Mouse (Mus musculus) midbrain, embryonic 11.5 days (tissue): Measurements from ENCODE around the gene Mst1r. TPM values are rescaled to one million over a fixed set of nuclear protein-coding genes. Genes with fewer than 3 reads are reported as not detected.

Source experiments
- ATAC-seq: fragments of 200-750 bp; cut with Nextera tagmentation; 2 replicates; pipeline ENCODE4 v1.8.0; 2017; ENCODE audit warnings: moderate TSS enrichment, moderate library complexity; ENCODE audit not compliant: low FRiP score
- DNase-seq: peaks from one replicate; pipeline ENCODE4 v3.0.0; 2015; ENCODE audit warnings: low spot score; ENCODE audit errors: missing footprints
- H3K27ac ChIP-seq: fragments of 300-500 bp; sonication (generic); 2 replicates; pipeline ENCODE4 v1.5.1; 2014; ENCODE audit warnings: low read depth, low read length
- H3K27me3 ChIP-seq: fragments of 300-500 bp; sonication (generic); 2 replicates; pipeline ENCODE4 v1.6.1; 2014; ENCODE audit warnings: mild to moderate bottlenecking, low read length, moderate library complexity, mixed read lengths; ENCODE audit not compliant: control insufficient read depth, insufficient read depth
- H3K36me3 ChIP-seq: fragments of 300-500 bp; sonication (generic); 2 replicates; pipeline ENCODE4 v1.6.1; 2014; ENCODE audit warnings: mild to moderate bottlenecking, low read length, moderate library complexity, mixed read lengths; ENCODE audit not compliant: control insufficient read depth, insufficient read depth
- H3K4me1 ChIP-seq: fragments of 300-500 bp; sonication (generic); 2 replicates; pipeline ENCODE4 v1.6.1; 2014; ENCODE audit warnings: low read length; ENCODE audit not compliant: control insufficient read depth, insufficient read depth
- H3K4me2 ChIP-seq: fragments of 300-500 bp; sonication (generic); 2 replicates; pipeline ENCODE4 v1.6.1; 2014; ENCODE audit warnings: mild to moderate bottlenecking, moderate library complexity
- H3K4me3 ChIP-seq: fragments of 300-500 bp; sonication (generic); 2 replicates; pipeline ENCODE4 v1.5.1; 2014; ENCODE audit warnings: low read depth, low read length
- H3K9ac ChIP-seq: fragments of 300-500 bp; sonication (generic); 2 replicates; pipeline ENCODE4 v1.6.1; 2014; ENCODE audit warnings: low read length
- H3K9me3 ChIP-seq: fragments of 300-500 bp; sonication (generic); 2 replicates; pipeline ENCODE4 v1.6.1; 2016; ENCODE audit warnings: low read length; ENCODE audit not compliant: control insufficient read depth
- WGBS: fragments of 180-500 bp; shearing (Covaris S2); extraction: QIAGEN DNeasy Blood & Tissue Kit; methylation state at CpG from one replicate; pipeline ENCODE4 v1.1.7; 2014; 5-methylcytosine and 5-hydroxymethylcytosine counted together
- polyA plus RNA-seq: library from polyadenylated mRNA; unstranded; fragments of >200 nt; fragmentation: Nextera tagmentation; extraction: Ambion mirVana; gene quantifications from 2 replicates; pipeline ENCODE4 v1.2.1, GENCODE M21; 2014

Mst1r gene
- polyA plus RNA-seq, 1 experiment from 2014 or later = 0.60 TPM

- WGBS = 25% methylated on average over 6 of the region's 6 CpGs
- H3K27me3 ChIP-seq = no peaks in the 10 kb centered on the region
- no peak for DNase-seq
- no peak for ATAC-seq
- no peak overlapping the region for H3K9ac ChIP-seq
- no peak overlapping the region for H3K4me3 ChIP-seq
- H3K4me1 ChIP-seq = peaks cover 3% of the 10 kb centered on the region; the same call in 1 of the 2 replicates
- H3K4me2 ChIP-seq = no peak overlapping the region
- no peaks in the 10 kb centered on the region for H3K9me3 ChIP-seq
- no peak overlapping the region for H3K27ac ChIP-seq
- H3K36me3 ChIP-seq = peaks cover 11% of the 10 kb centered on the region
These were observed 50.5 kb downstream of the Mst1r start for GRCm38 (mm10) chr9:107957141-107957540.

GRCm38 (mm10) chr9:107959896-107960295 is 53.2 kb downstream of the Mst1r start:
- DNase-seq (no peak), ATAC-seq (no peak)
- Histone ChIP-seq H3K27ac (no peak overlapping the region), H3K9ac (no peak overlapping the region), H3K36me3 (peaks cover 11% of the 10 kb centered on the region), H3K9me3 (no peaks in the 10 kb centered on the region), H3K27me3 (no peaks in the 10 kb centered on the region), H3K4me3 (no peak overlapping the region), H3K4me2 (no peak overlapping the region), H3K4me1 (0 out of 2 replicates have a peak, but pooled peaks cover 3% of the 10 kb centered on the region)
- 57% methylated on average over 6 of the region's 6 CpGs for WGBS

- H3K9me3 ChIP-seq = no peaks in the 10 kb centered on the region
- H3K27me3 ChIP-seq = no peaks in the 10 kb centered on the region
- WGBS = 75% methylated on average over 4 of the region's 4 CpGs
- H3K4me1 ChIP-seq = 0 out of 2 replicates have a peak, but pooled peaks cover 3% of the 10 kb centered on the region
- ATAC-seq (no peak), DNase-seq (no peak)
- H3K4me2 ChIP-seq = no peak overlapping the region
- H3K9ac ChIP-seq = no peak overlapping the region
- H3K36me3 ChIP-seq = peaks cover 11% of the 10 kb centered on the region
- H3K27ac ChIP-seq = no peak overlapping the region
- H3K4me3 ChIP-seq = no peak overlapping the region
These were observed 54.3 kb downstream of the Mst1r start for GRCm38 (mm10) chr9:107960928-107961327.

- Histone ChIP-seq H3K4me3 (no peak overlapping the region), H3K27ac (no peak overlapping the region), H3K4me2 (no peak overlapping the region), H3K9me3 (no peaks in the 10 kb centered on the region), H3K4me1 (0 out of 2 replicates have a peak, but pooled peaks cover 3% of the 10 kb centered on the region), H3K27me3 (no peaks in the 10 kb centered on the region), H3K9ac (no peak overlapping the region), H3K36me3 (peaks cover 11% of the 10 kb centered on the region)
- 70% methylated on average over 10 of the region's 10 CpGs for WGBS
- DNase-seq (no peak), ATAC-seq (no peak)
These were observed 54.7 kb downstream of the Mst1r start for GRCm38 (mm10) chr9:107961351-107961762.

GRCm38 (mm10) chr9:107961881-107962280 is 55.2 kb downstream of the Mst1r start:
- Histone ChIP-seq H3K36me3 (peaks cover 11% of the 10 kb centered on the region), H3K4me1 (0 out of 2 replicates have a peak, but pooled peaks cover 3% of the 10 kb centered on the region), H3K9me3 (no peaks in the 10 kb centered on the region), H3K27me3 (no peaks in the 10 kb centered on the region), H3K9ac (no peak overlapping the region), H3K4me3 (no peak overlapping the region), H3K27ac (peak overlapping the region; percentile 6; the same call in 1 of the 2 replicates), H3K4me2 (no peak overlapping the region)
- ATAC-seq (no peak; the same call in 1 of the 2 replicates), DNase-seq (no peak)
- WGBS = 47% methylated on average over 5 of the region's 5 CpGs

- Histone ChIP-seq H3K27me3 (no peaks in the 10 kb centered on the region), H3K4me3 (no peak overlapping the region), H3K9me3 (no peaks in the 10 kb centered on the region), H3K4me2 (no peak overlapping the region), H3K4me1 (no peaks in the 10 kb centered on the region), H3K36me3 (peaks cover 4% of the 10 kb centered on the region), H3K27ac (no peak overlapping the region), H3K9ac (no peak overlapping the region)
- ATAC-seq (no peak), DNase-seq (no peak)
- WGBS = 86% methylated on average over 9 of the region's 9 CpGs
These were observed 56.2 kb downstream of the Mst1r start for GRCm38 (mm10) chr9:107962916-107963315.

GRCm38 (mm10) chr9:107963700-107964099 is 57.0 kb downstream of the Mst1r start:
- DNase-seq (peak; percentile 93), ATAC-seq (peak; percentile 70; the same call in 1 of the 2 replicates)
- Histone ChIP-seq H3K36me3 (peaks cover 4% of the 10 kb centered on the region), H3K4me1 (no peaks in the 10 kb centered on the region), H3K4me3 (no peak overlapping the region), H3K27me3 (no peaks in the 10 kb centered on the region), H3K9ac (no peak overlapping the region), H3K9me3 (no peaks in the 10 kb centered on the region), H3K4me2 (no peak overlapping the region), H3K27ac (no peak overlapping the region)
- 16% methylated on average over 5 of the region's 5 CpGs for WGBS

- Histone ChIP-seq H3K9me3 (no peaks in the 10 kb centered on the region), H3K27ac (no peak overlapping the region), H3K4me3 (no peak overlapping the region), H3K36me3 (peaks cover 6% of the 10 kb centered on the region), H3K4me2 (no peak overlapping the region), H3K4me1 (no peaks in the 10 kb centered on the region), H3K9ac (no peak overlapping the region), H3K27me3 (no peaks in the 10 kb centered on the region)
- no peak for ATAC-seq
- no peak for DNase-seq
- WGBS = 95% methylated on average over 9 of the region's 9 CpGs
These were observed 58.0 kb downstream of the Mst1r start for GRCm38 (mm10) chr9:107964681-107965080.

- H3K9me3 ChIP-seq = no peaks in the 10 kb centered on the region
- ATAC-seq = no peak
- peaks cover 6% of the 10 kb centered on the region for H3K36me3 ChIP-seq
- H3K27me3 ChIP-seq = no peaks in the 10 kb centered on the region
- no peak overlapping the region for H3K4me3 ChIP-seq
- DNase-seq = no peak
- H3K4me1 ChIP-seq = no peaks in the 10 kb centered on the region
- no peak overlapping the region for H3K9ac ChIP-seq
- H3K4me2 ChIP-seq = no peak overlapping the region
- no peak overlapping the region for H3K27ac ChIP-seq
- WGBS = 93% methylated on average over 10 of the region's 10 CpGs
These were observed 60.0 kb downstream of the Mst1r start for GRCm38 (mm10) chr9:107966676-107967075.
